Mouse (Mus musculus) bone marrow macrophage, adult 2 months (primary cell): ENCODE measurements at regions not wholly inside any gene's neighbourhood (a gene's known extent, or its start where the extent isn't known, plus 50 kb on each side); places are given as distances from the start of the nearest gene placed in this dataset.

ENCODE experiments used
- H3K27ac ChIP-seq: 2 replicates; pipeline ENCODE4 v1.5.1; 2012; ENCODE audit warnings: low read depth, low read length; ENCODE audit not compliant: insufficient read depth
- H3K4me1 ChIP-seq: 2 replicates; pipeline ENCODE4 v1.6.1; 2012; ENCODE audit warnings: low read length; ENCODE audit not compliant: control insufficient read depth, insufficient read depth
- H3K4me3 ChIP-seq: 2 replicates; pipeline ENCODE4 v1.5.1; 2012; ENCODE audit warnings: mild to moderate bottlenecking, low read length, moderate library complexity; ENCODE audit not compliant: insufficient read depth
- CTCF ChIP-seq: IDR thresholded peaks from 2 replicates; pipeline ENCODE4 v1.5.1; 2012; ENCODE audit warnings: low read depth, mild to moderate bottlenecking, low read length, moderate library complexity
- POLR2A ChIP-seq: IDR thresholded peaks from 2 replicates; pipeline ENCODE4 v1.6.1; 2012; ENCODE audit warnings: mild to moderate bottlenecking, low read depth, low read length, borderline replicate concordance

- Histone ChIP-seq H3K27ac (no peak overlapping the region), H3K4me3 (no peak overlapping the region), H3K4me1 (peaks cover 11% of the 10 kb centered on the region)
- no peak for TF ChIP-seq CTCF
- no peak for TF ChIP-seq POLR2A
Observed at GRCm38 (mm10) chr3:38139387-38139786, 345.3 kb downstream of the Ankrd50 start.

DNA sequence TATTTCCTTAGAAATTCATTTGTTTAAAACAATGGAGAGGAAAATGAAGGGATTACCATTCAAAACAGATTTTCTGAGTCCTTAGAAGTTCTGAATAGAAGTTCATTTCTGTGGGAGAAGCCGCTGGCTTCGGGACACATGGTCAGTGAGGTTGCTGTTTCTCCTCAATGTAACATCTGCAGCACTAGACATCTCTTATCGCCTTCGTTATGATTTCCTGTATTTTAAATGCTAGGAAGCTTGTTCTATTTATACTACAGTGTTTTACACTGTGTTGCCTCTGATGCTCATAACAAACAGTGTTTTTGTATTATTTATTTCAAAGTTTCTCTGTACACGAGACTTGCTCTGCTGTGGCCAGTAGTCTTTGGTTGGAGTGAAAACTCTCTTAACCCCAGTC, 346.6 kb downstream of the Ankrd50 start:
- Histone ChIP-seq H3K4me1 (no peaks in the 10 kb centered on the region), H3K27ac (no peak overlapping the region), H3K4me3 (no peak overlapping the region)
- TF ChIP-seq CTCF: no peak
- TF ChIP-seq POLR2A: no peak

- no peak overlapping the region for H3K27ac ChIP-seq
- H3K4me3 ChIP-seq: no peak overlapping the region
- no peak for TF ChIP-seq POLR2A
- no peak for TF ChIP-seq CTCF
- H3K4me1 ChIP-seq: peaks cover 4% of the 10 kb centered on the region; the same call in 1 of the 2 replicates
Observed at GRCm38 (mm10) chr3:38135808-38136214, 348.8 kb downstream of the Ankrd50 start.

- TF ChIP-seq CTCF (no peak), POLR2A (no peak)
- Histone ChIP-seq H3K4me3 (no peak overlapping the region), H3K27ac (no peak overlapping the region), H3K4me1 (peaks cover 11% of the 10 kb centered on the region)
Observed at GRCm38 (mm10) chr3:38134425-38134824, 350.2 kb downstream of the Ankrd50 start.

- H3K4me1 ChIP-seq: peaks cover 26% of the 10 kb centered on the region
- H3K27ac ChIP-seq: no peak overlapping the region
- no peak overlapping the region for H3K4me3 ChIP-seq
- TF ChIP-seq POLR2A (no peak), CTCF (no peak)
Observed at GRCm38 (mm10) chr3:38131887-38132220, 352.8 kb downstream of the Ankrd50 start.

- TF ChIP-seq POLR2A (no peak), CTCF (no peak)
- Histone ChIP-seq H3K4me3 (no peak overlapping the region), H3K27ac (no peak overlapping the region), H3K4me1 (peaks cover 26% of the 10 kb centered on the region)
Observed at GRCm38 (mm10) chr3:38131176-38131886, 353.3 kb downstream of the Ankrd50 start.

DNA sequence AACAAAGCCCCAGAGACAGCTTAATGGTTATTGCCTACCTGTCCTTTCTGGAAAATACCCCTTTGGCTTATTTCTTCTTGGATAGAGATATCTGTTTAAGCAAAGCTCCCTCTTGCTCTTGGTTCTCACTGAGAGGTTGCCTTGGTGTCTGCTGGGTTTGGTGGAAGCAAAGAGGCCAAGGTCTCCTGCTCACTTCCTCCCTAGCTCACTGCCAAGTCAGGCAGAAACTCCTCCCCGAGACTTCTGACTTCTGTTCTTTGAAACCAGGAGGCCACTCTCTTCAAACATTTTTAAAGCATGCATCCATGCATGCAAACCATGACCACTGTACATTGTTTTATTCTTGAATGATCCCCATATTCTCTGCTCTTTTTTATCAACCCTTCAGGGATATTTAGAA, 354.6 kb downstream of the Ankrd50 start:
- TF ChIP-seq CTCF (no peak), POLR2A (no peak)
- Histone ChIP-seq H3K4me3 (no peak overlapping the region), H3K4me1 (peaks cover 26% of the 10 kb centered on the region), H3K27ac (no peak overlapping the region)

- TF ChIP-seq CTCF (no peak), POLR2A (no peak)
- no peak overlapping the region for H3K27ac ChIP-seq
- no peak overlapping the region for H3K4me3 ChIP-seq
- H3K4me1 ChIP-seq: peaks cover 26% of the 10 kb centered on the region
Observed at GRCm38 (mm10) chr3:38129167-38129500, 355.5 kb downstream of the Ankrd50 start.

- Histone ChIP-seq H3K4me1 (peaks cover 26% of the 10 kb centered on the region), H3K27ac (no peak overlapping the region), H3K4me3 (no peak overlapping the region)
- TF ChIP-seq POLR2A (no peak), CTCF (no peak)
Observed at GRCm38 (mm10) chr3:38128486-38129166, 356.0 kb downstream of the Ankrd50 start.

DNA sequence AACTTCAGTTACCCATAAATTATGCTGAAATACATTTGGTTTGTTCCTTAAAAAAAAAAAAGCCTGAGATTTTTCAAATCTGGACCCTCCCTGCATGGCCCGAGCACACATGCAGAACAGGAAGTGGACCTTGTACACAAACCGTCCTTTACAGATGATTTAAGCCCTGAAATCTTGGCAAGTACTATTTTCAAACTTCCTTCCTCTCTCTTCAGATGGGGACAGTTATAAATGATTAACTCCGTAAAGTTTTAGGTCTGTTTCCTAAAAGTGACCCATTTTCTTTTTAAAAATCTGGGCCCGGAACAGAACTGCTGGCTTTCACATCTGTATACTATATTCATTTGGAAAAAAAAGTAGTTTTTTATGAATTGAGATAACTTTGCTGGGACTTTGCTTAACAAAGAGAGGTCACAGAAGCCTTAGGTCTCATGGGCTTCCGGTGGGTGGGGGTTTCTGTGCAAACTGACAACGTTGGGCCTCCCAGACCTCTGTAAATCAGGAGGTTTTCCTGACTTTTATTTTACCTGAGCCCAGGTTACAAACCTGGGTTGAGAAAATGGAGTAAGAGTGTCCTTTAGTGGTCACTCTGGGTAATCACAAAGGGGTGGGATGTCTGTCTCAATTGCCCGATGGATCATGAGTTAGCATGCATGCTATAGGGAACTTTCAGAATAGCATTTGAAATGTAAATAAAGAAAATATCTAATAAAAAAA, 368.4 kb downstream of the Ankrd50 start:
- peaks cover 32% of the 10 kb centered on the region for H3K4me1 ChIP-seq
- no peak for TF ChIP-seq POLR2A
- TF ChIP-seq CTCF: peak; percentile 55
- peak overlapping the region; percentile 71 for H3K27ac ChIP-seq
- H3K4me3 ChIP-seq: no peak overlapping the region
